Comparison of ENCODE assay signal across 35 mouse cellular contexts in genomic region chr12:76280556-76280955, GRCm38 (mm10). TPM values are rescaled to one million over a fixed set of nuclear protein-coding genes. Genes with fewer than 3 reads are reported as not detected.
DNase-seq lines count a peak whose midpoint lies in the region; ATAC-seq and TF ChIP-seq lines count a peak whose summit lies in the region.
"Had no signal": no experiment of that assay in that cellular context is flagged by ENCODE, and none has a peak within 500 bp of the region (broad histone marks: within the 10 kb centered on the region; RNA-seq: fewer than 3 reads in every experiment).

No protein-coding gene starts in this region.

- peaks cover 37% of the 10 kb centered on the region for H3K36me3 ChIP-seq in limb, embryonic 14.5 days (ENCODE audit: control insufficient read depth, insufficient read depth, low read length)
- H3K36me3 ChIP-seq in limb, embryonic 10.5 days: peaks cover 88% of the 10 kb centered on the region

- H3K27me3 ChIP-seq in limb, embryonic 14.5 days (ENCODE audit: control insufficient read depth, insufficient read depth, low read length): no peaks in the 10 kb centered on the region
- H3K27me3 ChIP-seq in limb, embryonic 10.5 days (ENCODE audit: low read depth, poor library complexity, severe bottlenecking): no peaks in the 10 kb centered on the region
- H3K27me3 ChIP-seq: CH12.LX; embryonic facial prominence, embryonic 12.5 days; forebrain, embryonic 13.5 days; liver, embryonic 13.5 days; midbrain, embryonic 13.5 days; Patski had no signal

- 86% methylated on average over 9 of the region's 9 CpGs for WGBS in limb, embryonic 14.5 days
- WGBS in limb, embryonic 10.5 days: 94% methylated on average over 9 of the region's 9 CpGs

- TF ChIP-seq POLR2A in limb, embryonic 14.5 days (IDR thresholded peaks at IDR 0.05; ENCODE audit: borderline replicate concordance, extremely low read depth, insufficient read depth, insufficient read length): no peak

- intact Hi-C loops in left cerebral cortex, postnatal 36 days (cut with DNase I): no loop called here

- peak; percentile 50 for DNase-seq in layer of hippocampus, adult 11-12 months (ENCODE audit: low spot score)
- DNase-seq in layer of hippocampus, postnatal 36 days: no peak
- DNase-seq in limb, embryonic 14.5 days (ENCODE audit: low spot score): peak; percentile 21
- DNase-seq in limb, embryonic 10.5 days (ENCODE audit: low spot score): no peak
- DNase-seq in left cerebral cortex, postnatal 36 days (ENCODE audit: low spot score in 2 of 2): peak; percentile 49 to 62
- DNase-seq in right cerebral cortex, postnatal 25 days: peak; percentile 68
- no peak for DNase-seq in adipocyte (ENCODE audit: low spot score)
- DNase-seq: B cell, adult 2 months; cerebellum, postnatal 14 days; gastrocnemius, postnatal 10 days; kidney, adult 9 months; kidney, postnatal 14 days; liver, embryonic 13.5 days; lung, adult 2 months; lung, postnatal 14 days; spleen, adult 18-20 months had no signal

- H3K4me3 ChIP-seq in limb, embryonic 14.5 days (replicated peaks; ENCODE audit: low read length): no peak overlapping the region
- H3K4me3 ChIP-seq in limb, embryonic 10.5 days: no peak overlapping the region
- H3K4me3 ChIP-seq: embryonic facial prominence, embryonic 12.5 days; erythroblast, embryonic 14.5 days; forebrain, embryonic 13.5 days; heart, embryonic 10.5 days; liver, embryonic 13.5 days; midbrain, embryonic 13.5 days had no signal

- 0 out of 2 replicates have a peak, but pooled peaks cover 4% of the 10 kb centered on the region for H3K4me1 ChIP-seq in limb, embryonic 14.5 days (ENCODE audit: control insufficient read depth, insufficient read depth, low read length)
- H3K4me1 ChIP-seq in limb, embryonic 10.5 days: no peaks in the 10 kb centered on the region
- H3K4me1 ChIP-seq: embryonic facial prominence, embryonic 12.5 days had no signal

- H3K27ac ChIP-seq in limb, embryonic 14.5 days (replicated peaks; ENCODE audit: low read depth, low read length): no peak overlapping the region
- H3K27ac ChIP-seq in limb, embryonic 10.5 days: no peak overlapping the region
- H3K27ac ChIP-seq: embryonic facial prominence, embryonic 12.5 days; forebrain, embryonic 13.5 days; heart, embryonic 10.5 days; liver, embryonic 13.5 days; midbrain, embryonic 13.5 days had no signal

- no peak overlapping the region for H3K4me2 ChIP-seq in limb, embryonic 14.5 days (replicated peaks; ENCODE audit: low read depth, low read length, severe bottlenecking)
- H3K4me2 ChIP-seq: embryonic facial prominence, embryonic 12.5 days; forebrain, embryonic 13.5 days; liver, embryonic 13.5 days; midbrain, embryonic 13.5 days had no signal

- no peaks in the 10 kb centered on the region for H3K9me3 ChIP-seq in limb, embryonic 14.5 days (ENCODE audit: control insufficient read depth, low read length)
- H3K9me3 ChIP-seq in limb, embryonic 10.5 days (replicated peaks): no peaks in the 10 kb centered on the region
- H3K9me3 ChIP-seq: embryonic facial prominence, embryonic 12.5 days; forebrain, embryonic 13.5 days; G1E; heart, embryonic 10.5 days; liver, embryonic 13.5 days; midbrain, embryonic 13.5 days had no signal

- no peak for ATAC-seq in limb, embryonic 14.5 days (ENCODE audit: low FRiP score, low read depth)
- ATAC-seq: forebrain, embryonic 13.5 days; hindbrain, embryonic 16.5 days; intestine, embryonic 16.5 days; midbrain, embryonic 13.5 days; Patski had no signal

- no peak overlapping the region for H3K9ac ChIP-seq in limb, embryonic 14.5 days (ENCODE audit: low read depth, low read length, severe bottlenecking)
- H3K9ac ChIP-seq: embryonic facial prominence, embryonic 12.5 days; forebrain, embryonic 13.5 days; liver, embryonic 13.5 days; midbrain, embryonic 13.5 days had no signal

RNA-seq across cellular contexts. Expression of gene Mthfd1, which starts 25.5 kb away (rescaled TPM):
- total RNA-seq in layer of hippocampus, postnatal 36 days (2021): 10 to 100 TPM; 46.1 to 47.3 TPM
- polyA plus RNA-seq in limb, embryonic 14.5 days (2012; rRNA removed): 37.0 and 49.5 TPM in 2 replicates
- 61.8 and 62.7 TPM in 2 replicates for polyA plus RNA-seq in limb, embryonic 14.5 days (2014; fragmentation: Nextera tagmentation; extraction: Ambion mirVana)
- polyA plus RNA-seq in limb, embryonic 10.5 days (2016; fragmentation: Nextera tagmentation; extraction: Ambion mirVana): 100 and 121 TPM in 2 replicates
- 10 to 100 TPM; 35.0 to 36.9 TPM for total RNA-seq in left cerebral cortex, postnatal 36 days (2021)

RNA-seq across cellular contexts. Expression of gene Tex21, which starts 34.0 kb away (rescaled TPM):
- total RNA-seq in layer of hippocampus, postnatal 36 days (2021): not detected
- polyA plus RNA-seq in limb, embryonic 14.5 days (2012; rRNA removed): 0.06 TPM in 1 of 2 replicates, not detected in the other
- polyA plus RNA-seq in limb, embryonic 14.5 days (2014; fragmentation: Nextera tagmentation; extraction: Ambion mirVana): 0.12 and 0.19 TPM in 2 replicates
- polyA plus RNA-seq in limb, embryonic 10.5 days (2016; fragmentation: Nextera tagmentation; extraction: Ambion mirVana): not detected in 2 replicates
- total RNA-seq in left cerebral cortex, postnatal 36 days (2021): not detected
- total RNA-seq: adrenal gland, adult 2 months; adrenal gland, postnatal 4 days; gastrocnemius, postnatal 10 days; granulocyte monocyte progenitor cell, adult 5-6 weeks; hematopoietic stem cell, adult 5-6 weeks; layer of hippocampus, adult 8-10 months; megakaryocyte, adult 5-6 weeks had no signal
- polyA plus RNA-seq: adrenal gland, adult 2 months; embryonic facial prominence, embryonic 12.5 days; erythroblast, embryonic 14.5 days; forebrain, embryonic 13.5 days; hindbrain, embryonic 16.5 days; limb, embryonic 11.5 days; lung, adult 2 months; midbrain, embryonic 13.5 days; neural tube, embryonic 11.5 days; Patski; thymus, postnatal 0 days had no signal

RNA-seq across cellular contexts. Expression of gene Akap5, which starts 44.1 kb away (rescaled TPM):
- 10 to 100 TPM; 56.5 to 58.3 TPM for total RNA-seq in layer of hippocampus, postnatal 36 days (2021)
- 1.1 and 1.6 TPM in 2 replicates for polyA plus RNA-seq in limb, embryonic 14.5 days (2012; rRNA removed)
- 1.0 and 1.5 TPM in 2 replicates for polyA plus RNA-seq in limb, embryonic 14.5 days (2014; fragmentation: Nextera tagmentation; extraction: Ambion mirVana)
- polyA plus RNA-seq in limb, embryonic 10.5 days (2016; fragmentation: Nextera tagmentation; extraction: Ambion mirVana): 1.2 and 1.9 TPM in 2 replicates
- total RNA-seq in left cerebral cortex, postnatal 36 days (2021): 10 to 100 TPM; 81.3 to 94.9 TPM

Comparison
In these comparisons a context has a peak if more than half of its experiments do, and no peak if none do; other contexts are left out.
1. DNase-seq: peak in layer of hippocampus, adult 11-12 months (single experiment), limb, embryonic 14.5 days (single experiment), left cerebral cortex, postnatal 36 days (2 of 2) and right cerebral cortex, postnatal 25 days (single experiment); none in layer of hippocampus, postnatal 36 days (0 of 2), limb, embryonic 10.5 days (single experiment) and adipocyte (single experiment).